ENCODE assay signal across 8 mouse cellular contexts in genomic region chr7:127422247-127422646, GRCm38 (mm10). TPM values are rescaled to one million over a fixed set of nuclear protein-coding genes. Genes with fewer than 3 reads are reported as not detected.
A peak's percentile ranks its signal among the peaks of the same experiment; 100 is the strongest.
DNase-seq lines count a peak whose midpoint lies in the region; ATAC-seq and TF ChIP-seq lines count a peak whose summit lies in the region.

No protein-coding gene starts in this region.

- TF ChIP-seq POLR2A in brain, embryonic 14.5 days (IDR thresholded peaks at IDR 0.05; ENCODE audit: borderline replicate concordance, extremely low read depth, insufficient read depth, insufficient read length, poor library complexity, severe bottlenecking): no peak

- H3K4me1 ChIP-seq in forebrain, postnatal 0 days (ENCODE audit: insufficient read depth): peaks cover 9% of the 10 kb centered on the region
- peaks cover 13% of the 10 kb centered on the region; the same call in 1 of the 2 replicates for H3K4me1 ChIP-seq in limb, embryonic 15.5 days
- H3K4me1 ChIP-seq in midbrain, embryonic 16.5 days (ENCODE audit: control insufficient read depth, insufficient read depth, low read length): peaks cover 5% of the 10 kb centered on the region

- H3K9me3 ChIP-seq in forebrain, postnatal 0 days (ENCODE audit: low read length): no peaks in the 10 kb centered on the region
- H3K9me3 ChIP-seq in limb, embryonic 15.5 days: no peaks in the 10 kb centered on the region
- no peaks in the 10 kb centered on the region for H3K9me3 ChIP-seq in midbrain, embryonic 16.5 days (replicated peaks; ENCODE audit: control insufficient read depth, low read length, poor library complexity, severe bottlenecking)

- no peak for DNase-seq in cerebellum, adult 11-12 months
- peak; percentile 80 for DNase-seq in brain, embryonic 14.5 days (ENCODE audit: low read depth)
- peak; percentile 71 for DNase-seq in forebrain, postnatal 0 days
- DNase-seq in kidney, adult 9 months: peak; percentile 63
- no peak for DNase-seq in thymus, postnatal 4 days

- ATAC-seq in cerebellum, adult (ENCODE audit: insufficient number of reproducible peaks, low FRiP score, low TSS enrichment): peak; percentile 56; the same call in 1 of the 2 replicates
- ATAC-seq in forebrain, postnatal 0 days: peak; percentile 89
- no peak for ATAC-seq in limb, embryonic 15.5 days (ENCODE audit: insufficient number of reproducible peaks, low FRiP score, low TSS enrichment, low read depth)
- ATAC-seq in midbrain, embryonic 16.5 days: peak; percentile 84

- peak overlapping the region; percentile 50 for H3K4me3 ChIP-seq in forebrain, postnatal 0 days (ENCODE audit: low read depth, low read length)
- peak overlapping the region; percentile 76 for H3K4me3 ChIP-seq in limb, embryonic 15.5 days
- peak overlapping the region; percentile 74 for H3K4me3 ChIP-seq in midbrain, embryonic 16.5 days (ENCODE audit: low read depth, low read length)

- H3K27ac ChIP-seq in forebrain, postnatal 0 days (ENCODE audit: low read depth, low read length): peak overlapping the region; percentile 35; the same call in 1 of the 2 replicates
- H3K27ac ChIP-seq in limb, embryonic 15.5 days: peak overlapping the region; percentile 78; the same call in 1 of the 2 replicates
- peak overlapping the region; percentile 82 for H3K27ac ChIP-seq in midbrain, embryonic 16.5 days (ENCODE audit: low read length)

- peak overlapping the region; percentile 71 for H3K9ac ChIP-seq in forebrain, postnatal 0 days
- peak overlapping the region; percentile 89; the same call in 1 of the 2 replicates for H3K9ac ChIP-seq in limb, embryonic 15.5 days
- peak overlapping the region; percentile 95 for H3K9ac ChIP-seq in midbrain, embryonic 16.5 days (ENCODE audit: low read depth, low read length)

- 1% methylated on average over 15 of the region's 15 CpGs for WGBS in forebrain, postnatal 0 days
- WGBS in limb, embryonic 15.5 days: 1% methylated on average over 15 of the region's 15 CpGs
- WGBS in midbrain, embryonic 16.5 days: under 1% methylated on average over 15 of the region's 15 CpGs

- H3K27me3 ChIP-seq in forebrain, postnatal 0 days (ENCODE audit: insufficient read depth, low read length): 0 out of 2 replicates have a peak, but pooled peaks cover 7% of the 10 kb centered on the region
- peaks cover 7% of the 10 kb centered on the region; the same call in 1 of the 2 replicates for H3K27me3 ChIP-seq in limb, embryonic 15.5 days
- no peaks in the 10 kb centered on the region for H3K27me3 ChIP-seq in midbrain, embryonic 16.5 days (ENCODE audit: control insufficient read depth, insufficient read depth, low read depth, low read length)

- TF ChIP-seq CTCF in brain, embryonic 14.5 days (IDR thresholded peaks at IDR 0.05; ENCODE audit: borderline replicate concordance, extremely low read depth, insufficient read depth, insufficient read length): no peak
- TF ChIP-seq CTCF in forebrain, postnatal 0 days (IDR thresholded peaks at IDR 0.05; ENCODE audit: low read depth): no peak

- H3K36me3 ChIP-seq in forebrain, postnatal 0 days (ENCODE audit: insufficient read depth): peaks cover 7% of the 10 kb centered on the region; the same call in 1 of the 2 replicates
- H3K36me3 ChIP-seq in limb, embryonic 15.5 days: peaks cover 8% of the 10 kb centered on the region; the same call in 1 of the 2 replicates
- no peaks in the 10 kb centered on the region for H3K36me3 ChIP-seq in midbrain, embryonic 16.5 days (ENCODE audit: control insufficient read depth, insufficient read depth, low read length)

- peak overlapping the region; percentile 94 for H3K4me2 ChIP-seq in forebrain, postnatal 0 days (ENCODE audit: low read depth)
- peak overlapping the region; percentile 86 for H3K4me2 ChIP-seq in limb, embryonic 15.5 days
- H3K4me2 ChIP-seq in midbrain, embryonic 16.5 days (ENCODE audit: low read length): peak overlapping the region; percentile 93

RNA-seq across cellular contexts. Expression of gene Zfp688, which starts 0.4 kb away (rescaled TPM):
- 21.0 and 28.2 TPM in 2 replicates for polyA plus RNA-seq in brain, embryonic 14.5 days (2012; rRNA removed)
- 18.3 and 20.8 TPM in 2 replicates for total RNA-seq in forebrain, postnatal 0 days (2014; rRNA removed)
- 32.0 and 34.0 TPM in 2 replicates for polyA plus RNA-seq in forebrain, postnatal 0 days (2015; fragmentation: Nextera tagmentation; extraction: Ambion mirVana)
- polyA plus RNA-seq in limb, embryonic 15.5 days (2015; fragmentation: Nextera tagmentation; extraction: Ambion mirVana): 22.9 and 24.0 TPM in 2 replicates
- polyA plus RNA-seq in midbrain, embryonic 16.5 days (2015; fragmentation: Nextera tagmentation; extraction: Ambion mirVana): 27.7 and 28.1 TPM in 2 replicates

RNA-seq across cellular contexts. Expression of gene Zfp764, which starts 15.6 kb away (rescaled TPM):
- 4.4 and 5.5 TPM in 2 replicates for polyA plus RNA-seq in brain, embryonic 14.5 days (2012; rRNA removed)
- 5.9 and 7.2 TPM in 2 replicates for total RNA-seq in forebrain, postnatal 0 days (2014; rRNA removed)
- polyA plus RNA-seq in forebrain, postnatal 0 days (2015; fragmentation: Nextera tagmentation; extraction: Ambion mirVana): 1.7 and 3.2 TPM in 2 replicates
- polyA plus RNA-seq in limb, embryonic 15.5 days (2015; fragmentation: Nextera tagmentation; extraction: Ambion mirVana): 9.7 and 9.8 TPM in 2 replicates
- 4.9 and 5.3 TPM in 2 replicates for polyA plus RNA-seq in midbrain, embryonic 16.5 days (2015; fragmentation: Nextera tagmentation; extraction: Ambion mirVana)

RNA-seq across cellular contexts. Expression of gene Zfp689, which starts 26.7 kb away (rescaled TPM):
- 14.0 and 14.5 TPM in 2 replicates for polyA plus RNA-seq in brain, embryonic 14.5 days (2012; rRNA removed)
- 10.0 and 11.5 TPM in 2 replicates for total RNA-seq in forebrain, postnatal 0 days (2014; rRNA removed)
- polyA plus RNA-seq in forebrain, postnatal 0 days (2015; fragmentation: Nextera tagmentation; extraction: Ambion mirVana): 6.7 and 9.0 TPM in 2 replicates
- polyA plus RNA-seq in limb, embryonic 15.5 days (2015; fragmentation: Nextera tagmentation; extraction: Ambion mirVana): 9.4 and 9.8 TPM in 2 replicates
- 16.5 and 17.6 TPM in 2 replicates for polyA plus RNA-seq in midbrain, embryonic 16.5 days (2015; fragmentation: Nextera tagmentation; extraction: Ambion mirVana)

RNA-seq across cellular contexts. Expression of gene E430018J23Rik, which starts 28.8 kb away (rescaled TPM):
- 8.9 and 11.0 TPM in 2 replicates for polyA plus RNA-seq in brain, embryonic 14.5 days (2012; rRNA removed)
- 10.2 and 13.5 TPM in 2 replicates for total RNA-seq in forebrain, postnatal 0 days (2014; rRNA removed)
- 1.7 and 2.4 TPM in 2 replicates for polyA plus RNA-seq in forebrain, postnatal 0 days (2015; fragmentation: Nextera tagmentation; extraction: Ambion mirVana)
- polyA plus RNA-seq in limb, embryonic 15.5 days (2015; fragmentation: Nextera tagmentation; extraction: Ambion mirVana): 7.5 and 8.1 TPM in 2 replicates
- polyA plus RNA-seq in midbrain, embryonic 16.5 days (2015; fragmentation: Nextera tagmentation; extraction: Ambion mirVana): 4.9 and 6.3 TPM in 2 replicates

RNA-seq across cellular contexts. Expression of gene 9130019O22Rik, which starts 35.3 kb away (rescaled TPM):
- polyA plus RNA-seq in brain, embryonic 14.5 days (2012; rRNA removed): 4.5 and 4.9 TPM in 2 replicates
- 3.2 and 4.6 TPM in 2 replicates for total RNA-seq in forebrain, postnatal 0 days (2014; rRNA removed)
- 0.89 and 1.3 TPM in 2 replicates for polyA plus RNA-seq in forebrain, postnatal 0 days (2015; fragmentation: Nextera tagmentation; extraction: Ambion mirVana)
- polyA plus RNA-seq in limb, embryonic 15.5 days (2015; fragmentation: Nextera tagmentation; extraction: Ambion mirVana): 5.6 and 6.5 TPM in 2 replicates
- 4.6 and 5.4 TPM in 2 replicates for polyA plus RNA-seq in midbrain, embryonic 16.5 days (2015; fragmentation: Nextera tagmentation; extraction: Ambion mirVana)

Comparison
In these comparisons a context has a peak if more than half of its experiments do, and no peak if none do; other contexts are left out.
1. DNase-seq: peak in brain, embryonic 14.5 days (single experiment), forebrain, postnatal 0 days (single experiment) and kidney, adult 9 months (single experiment); none in cerebellum, adult 11-12 months (single experiment) and thymus, postnatal 4 days (single experiment).
2. Peak in every context shown above with its lines, with median percentiles within 50 percentile points of each other: H3K27ac ChIP-seq, H3K4me2 ChIP-seq, H3K4me3 ChIP-seq and H3K9ac ChIP-seq.